Mouse (Mus musculus) kidney, adult 11 months (tissue): ENCODE data around the gene Pdk2.
A peak's percentile ranks its signal among the peaks of the same experiment; 100 is the strongest.

Experiments
- DNase-seq: peaks from one replicate; pipeline ENCODE4 v3.0.0; 2022

Pdk2 gene

DNA sequence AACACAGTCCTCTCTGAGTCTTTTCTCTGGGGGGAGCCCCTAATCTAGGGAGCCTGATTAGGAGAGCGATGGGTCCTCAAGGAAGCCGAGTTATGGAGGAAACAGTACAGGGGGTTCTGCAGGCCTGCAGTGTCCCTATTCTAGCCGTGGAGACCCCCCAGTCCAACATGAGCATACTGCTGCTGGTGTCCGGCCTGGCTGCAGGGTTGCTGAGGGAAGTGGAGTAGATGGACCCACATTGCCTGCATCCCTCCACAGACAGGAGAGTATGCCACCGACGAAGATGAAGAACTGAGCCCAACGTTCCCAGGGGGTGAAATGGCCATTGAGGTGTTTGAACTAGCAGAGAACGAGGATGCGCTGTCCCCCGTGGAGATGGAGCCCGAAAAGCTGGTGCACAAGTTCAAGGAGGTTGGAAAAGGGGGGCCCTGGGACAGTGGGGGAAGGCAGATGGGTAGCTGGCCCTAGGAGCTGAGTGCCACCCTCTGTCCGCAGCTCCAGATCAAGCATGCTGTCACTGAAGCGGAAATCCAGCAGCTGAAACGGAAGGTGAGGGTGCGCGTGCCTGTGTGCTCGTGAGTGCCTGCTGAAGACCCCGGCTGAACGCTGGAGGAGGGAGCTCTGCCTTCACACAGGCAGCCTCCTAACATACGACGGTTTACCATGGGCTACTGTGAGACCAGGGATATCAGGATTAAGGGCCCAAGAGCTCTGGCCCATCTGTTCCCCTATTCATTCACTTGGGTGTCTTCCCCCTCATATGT, 39.4 kb downstream of the Pdk2 start:
- DNase-seq: no peak

DNA sequence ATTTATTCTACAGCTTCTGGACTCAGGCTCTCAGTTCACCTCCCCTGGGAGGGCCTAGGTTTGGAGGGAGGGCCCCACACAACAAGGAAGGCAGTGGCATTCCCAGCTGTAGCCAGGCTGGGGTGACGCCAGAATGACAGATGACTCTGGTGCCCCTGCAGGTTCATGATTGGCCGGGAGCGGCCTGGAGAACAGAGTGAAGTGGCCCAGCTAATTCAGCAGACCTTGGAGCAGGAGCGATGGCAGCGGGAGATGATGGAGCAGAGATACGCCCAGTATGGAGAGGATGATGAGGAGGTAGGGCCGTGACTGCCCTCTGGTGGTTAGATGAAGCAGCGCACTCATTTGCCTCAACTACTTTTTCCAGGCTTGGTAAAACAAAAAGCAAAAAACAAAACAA, 40.1 kb downstream of the Pdk2 start:
- peak; percentile 70 for DNase-seq

DNA sequence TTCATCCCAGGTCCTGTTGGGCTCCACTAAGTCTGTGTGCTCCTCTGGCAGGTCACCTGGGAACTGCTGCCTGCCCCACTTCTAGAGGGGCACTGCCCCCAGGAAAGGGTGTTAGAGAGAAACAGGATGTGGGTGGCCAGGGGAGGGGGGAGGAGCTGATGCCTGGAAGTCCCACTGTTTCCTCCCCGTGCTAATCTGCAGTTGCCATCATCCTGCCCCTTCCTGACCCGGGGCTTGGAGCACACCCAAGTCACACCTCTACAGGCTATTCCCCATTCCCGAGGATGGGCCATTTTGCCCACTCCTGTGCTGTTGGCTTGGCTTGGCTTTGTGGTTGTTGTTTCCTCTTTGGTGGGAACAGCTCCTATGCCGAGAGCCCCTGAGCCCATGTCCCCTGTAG, 40.6 kb downstream of the Pdk2 start:
- DNase-seq: peak; percentile 66

DNA sequence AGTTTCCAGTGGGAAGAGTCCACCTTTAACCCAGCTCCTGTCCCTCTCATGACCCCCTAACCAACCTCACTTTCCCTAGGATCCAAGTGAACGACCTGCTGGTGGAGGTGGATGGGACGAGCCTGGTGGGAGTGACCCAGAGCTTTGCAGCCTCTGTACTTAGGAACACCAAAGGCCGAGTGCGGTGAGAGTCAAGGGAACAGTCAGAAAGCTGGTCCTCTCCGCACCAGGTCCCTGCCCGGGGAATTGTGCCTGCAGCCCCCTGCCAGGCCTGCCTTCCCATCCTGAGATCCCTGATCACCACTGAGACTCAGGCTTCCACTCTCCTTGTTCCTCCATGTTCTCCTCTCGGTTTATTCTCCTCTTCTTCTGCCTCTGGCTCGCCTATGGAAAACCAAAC, 41.0 kb downstream of the Pdk2 start:
- DNase-seq: no peak

DNA sequence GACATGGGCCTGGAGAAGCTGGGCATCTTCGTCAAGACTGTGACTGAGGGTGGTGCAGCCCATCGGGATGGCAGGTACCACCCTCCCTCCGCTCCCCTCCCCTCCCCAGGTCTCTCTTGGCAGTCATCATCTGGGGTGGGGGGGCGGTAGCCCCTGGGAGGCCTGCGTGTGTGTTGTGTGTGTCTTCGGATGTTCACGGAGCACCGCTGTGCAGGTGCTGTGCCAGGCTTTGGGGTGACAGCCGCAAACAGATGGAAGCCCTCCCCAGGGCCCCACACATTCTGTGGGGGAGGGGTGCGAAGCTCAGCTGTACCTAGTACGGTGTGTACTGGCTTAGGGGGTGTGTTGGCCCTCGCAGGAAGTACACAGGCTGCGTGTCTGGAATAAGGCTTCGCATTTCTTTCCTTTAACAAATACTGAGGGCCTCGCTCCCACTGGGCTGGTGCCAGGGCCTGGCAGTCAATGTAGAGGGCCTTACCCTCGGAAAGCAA, 43.1 kb downstream of the Pdk2 start:
- no peak for DNase-seq

DNA sequence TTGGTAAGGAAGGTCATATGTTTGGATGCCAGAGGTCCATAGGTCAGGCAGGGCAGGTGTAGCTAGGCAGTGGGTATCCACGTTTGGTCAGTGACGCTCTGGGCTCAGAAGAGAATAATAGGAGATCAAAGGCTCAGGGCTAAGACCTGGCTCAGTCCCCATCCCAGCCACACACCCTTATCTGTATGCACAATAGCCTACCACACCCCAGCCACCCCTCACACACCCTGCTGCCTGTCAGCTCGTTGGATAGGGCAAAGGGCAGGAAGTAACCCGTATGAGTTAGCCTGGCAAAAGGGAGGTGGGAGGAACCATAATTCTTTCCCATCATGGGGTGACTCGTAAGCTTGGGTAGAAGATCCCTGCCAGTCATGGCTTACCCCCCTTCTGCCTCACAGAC, 43.6 kb downstream of the Pdk2 start:
- no peak for DNase-seq

DNA sequence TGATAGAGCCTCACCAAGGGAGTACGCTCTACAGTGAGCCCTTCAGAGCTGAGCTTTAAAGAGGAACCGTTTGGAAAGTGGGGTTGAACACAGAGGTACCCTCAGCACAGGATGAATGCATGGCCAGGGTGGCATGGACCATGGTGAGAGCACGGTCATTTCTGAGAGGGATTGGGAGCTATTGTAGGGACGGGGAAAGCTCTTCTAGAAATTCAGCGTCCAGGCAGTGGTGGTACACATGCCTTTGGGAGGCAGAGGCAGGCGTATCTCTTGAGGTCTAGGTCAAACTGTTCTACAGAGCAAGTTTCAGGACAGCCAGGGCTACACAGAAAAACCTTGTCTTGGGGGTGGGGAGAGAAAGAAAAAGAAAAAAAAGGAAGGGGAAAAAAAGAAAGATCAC, 44.2 kb downstream of the Pdk2 start:
- no peak for DNase-seq

DNA sequence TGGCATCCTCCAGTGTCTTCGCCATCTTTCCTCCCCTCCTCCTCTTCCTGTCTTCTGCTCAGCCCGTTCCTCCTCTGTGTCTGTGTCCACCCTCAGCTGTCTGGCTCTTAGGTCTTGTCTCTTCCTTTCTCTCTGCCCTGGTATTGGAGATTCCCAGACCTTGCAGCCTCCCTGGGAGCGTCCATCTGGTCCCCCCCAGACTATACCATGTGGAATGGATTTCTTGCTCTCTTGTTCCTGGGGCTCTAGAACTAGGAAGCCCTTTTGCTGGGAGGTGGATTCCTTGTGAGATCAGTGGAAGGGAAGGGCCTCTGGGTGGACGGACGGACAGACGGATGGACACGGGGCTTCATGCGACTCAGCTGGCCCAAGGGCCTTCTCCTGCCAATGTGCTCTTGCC, 45.1 kb downstream of the Pdk2 start:
- DNase-seq: no peak

DNA sequence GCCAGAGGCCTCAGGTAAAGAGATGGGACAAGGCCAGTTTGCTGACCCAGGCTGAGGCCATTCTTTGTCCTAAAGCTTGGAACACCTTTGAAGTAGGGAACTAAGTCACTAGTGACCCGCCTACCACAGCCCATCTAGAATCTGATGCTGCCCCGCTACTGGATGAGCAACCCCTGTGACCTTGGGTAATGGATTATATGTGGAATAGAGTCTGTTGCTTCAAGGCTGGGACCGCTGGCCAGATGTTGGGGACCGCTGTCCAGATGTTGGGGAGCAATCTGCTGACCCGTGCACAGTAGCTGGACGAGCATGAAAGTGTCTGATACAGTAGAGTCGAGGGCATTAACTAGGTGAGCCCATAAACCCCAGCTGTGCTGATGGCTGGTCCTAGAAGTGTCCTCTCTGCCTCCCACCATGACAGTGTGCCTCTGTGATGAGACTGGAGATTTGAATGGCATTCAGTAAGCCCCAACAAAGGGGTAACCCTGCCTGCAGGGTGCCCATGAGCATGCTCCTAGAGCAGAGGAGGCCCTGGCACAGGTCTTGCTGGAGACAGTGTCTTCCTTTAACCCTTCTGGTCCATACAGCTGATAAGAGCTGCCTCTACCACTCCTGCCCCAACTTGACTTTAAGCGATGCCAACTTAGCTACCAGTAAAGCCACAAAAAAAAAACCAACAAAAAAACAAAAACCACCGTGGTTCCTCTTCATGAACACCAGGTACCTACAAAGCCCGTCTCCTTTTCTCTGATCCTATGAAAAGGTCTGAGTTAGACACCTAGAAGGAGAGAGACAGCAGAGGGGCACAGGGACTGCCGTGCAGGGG, 46.0 kb downstream of the Pdk2 start:
- DNase-seq: no peak

DNA sequence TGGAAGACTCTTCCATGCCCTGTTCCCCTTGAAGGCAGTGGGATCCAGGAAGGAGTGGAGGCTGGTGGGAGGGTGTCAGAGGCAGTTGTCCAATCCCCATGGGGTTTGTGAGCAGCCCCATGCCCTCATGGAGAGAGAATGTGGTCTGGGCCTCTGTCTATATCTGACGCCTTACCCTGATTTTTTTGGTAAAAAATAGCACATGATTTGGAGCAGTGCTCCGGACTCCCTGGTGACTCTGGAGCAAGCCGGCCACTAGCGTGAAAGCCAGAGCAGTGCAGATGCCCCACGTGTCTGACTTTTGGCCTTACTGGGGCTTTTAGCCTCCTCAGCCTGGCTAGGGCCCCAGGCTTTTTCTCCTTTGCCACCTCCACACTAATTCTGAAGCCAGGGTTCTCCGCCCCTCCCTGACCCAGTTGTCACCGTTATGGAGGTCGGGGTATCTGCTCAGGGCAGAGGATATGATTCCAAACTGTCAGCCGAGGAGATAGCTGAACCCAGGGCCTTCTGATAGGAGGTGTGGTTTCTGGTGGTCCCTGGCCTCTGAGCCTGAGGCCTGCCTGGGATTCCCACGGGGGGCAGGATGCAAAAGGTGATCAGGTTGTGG, 46.8 kb downstream of the Pdk2 start:
- DNase-seq: no peak

DNA sequence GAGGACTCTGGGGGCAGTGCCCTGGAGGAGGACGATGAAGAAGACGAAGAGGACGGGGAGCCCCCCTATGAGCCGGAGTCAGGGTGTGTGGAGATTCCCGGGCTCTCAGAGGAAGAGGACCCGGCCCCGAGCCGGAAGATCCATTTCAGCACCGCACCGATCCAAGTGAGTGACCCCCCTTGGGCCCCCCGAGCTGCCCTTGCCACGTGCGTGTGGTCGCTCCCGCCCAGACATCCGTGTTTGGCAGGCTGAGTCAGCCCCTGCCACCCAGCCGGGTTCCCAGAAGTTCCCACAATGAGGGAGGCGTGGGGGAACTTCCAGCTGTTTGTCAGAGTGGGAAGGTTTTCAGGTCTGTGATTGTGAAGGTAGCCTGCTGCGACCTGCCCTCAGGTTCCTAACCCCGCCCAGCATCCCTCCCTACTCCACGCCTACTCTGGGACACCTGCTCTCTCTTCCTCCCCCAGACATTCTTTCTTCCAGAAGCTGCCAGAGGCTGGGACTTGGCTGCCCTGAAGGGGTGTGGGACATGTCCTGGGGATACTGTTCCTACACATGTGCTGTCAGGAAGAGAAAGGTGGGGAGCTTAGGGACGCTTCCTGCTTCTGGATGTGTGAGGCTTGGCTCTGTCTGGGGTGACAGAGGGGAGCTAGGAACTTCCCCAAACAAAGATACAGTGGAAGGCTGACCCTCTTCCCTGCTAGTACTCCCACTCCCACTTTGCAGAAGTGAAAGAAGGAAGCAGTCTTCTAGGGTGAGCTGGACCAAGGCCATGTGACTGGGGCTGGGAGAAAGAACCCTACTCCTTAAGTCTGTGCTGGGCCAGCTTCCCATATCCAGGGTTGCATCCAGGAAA, 48.2 kb downstream of the Pdk2 start:
- DNase-seq: peak; percentile 72

DNA sequence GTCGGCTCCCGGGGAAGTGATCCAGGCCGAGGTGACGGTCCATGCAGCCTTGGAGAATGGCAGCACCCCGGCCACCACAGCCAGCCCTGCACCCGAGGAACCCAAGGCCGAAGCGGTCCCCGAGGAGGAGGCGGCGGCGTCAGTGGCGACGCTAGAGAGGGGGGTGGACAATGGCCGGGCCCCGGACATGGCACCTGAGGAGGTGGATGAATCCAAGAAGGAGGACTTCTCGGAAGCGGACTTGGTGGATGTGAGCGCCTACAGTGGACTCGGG, 48.7 kb downstream of the Pdk2 start:
- DNase-seq: no peak

DNA sequence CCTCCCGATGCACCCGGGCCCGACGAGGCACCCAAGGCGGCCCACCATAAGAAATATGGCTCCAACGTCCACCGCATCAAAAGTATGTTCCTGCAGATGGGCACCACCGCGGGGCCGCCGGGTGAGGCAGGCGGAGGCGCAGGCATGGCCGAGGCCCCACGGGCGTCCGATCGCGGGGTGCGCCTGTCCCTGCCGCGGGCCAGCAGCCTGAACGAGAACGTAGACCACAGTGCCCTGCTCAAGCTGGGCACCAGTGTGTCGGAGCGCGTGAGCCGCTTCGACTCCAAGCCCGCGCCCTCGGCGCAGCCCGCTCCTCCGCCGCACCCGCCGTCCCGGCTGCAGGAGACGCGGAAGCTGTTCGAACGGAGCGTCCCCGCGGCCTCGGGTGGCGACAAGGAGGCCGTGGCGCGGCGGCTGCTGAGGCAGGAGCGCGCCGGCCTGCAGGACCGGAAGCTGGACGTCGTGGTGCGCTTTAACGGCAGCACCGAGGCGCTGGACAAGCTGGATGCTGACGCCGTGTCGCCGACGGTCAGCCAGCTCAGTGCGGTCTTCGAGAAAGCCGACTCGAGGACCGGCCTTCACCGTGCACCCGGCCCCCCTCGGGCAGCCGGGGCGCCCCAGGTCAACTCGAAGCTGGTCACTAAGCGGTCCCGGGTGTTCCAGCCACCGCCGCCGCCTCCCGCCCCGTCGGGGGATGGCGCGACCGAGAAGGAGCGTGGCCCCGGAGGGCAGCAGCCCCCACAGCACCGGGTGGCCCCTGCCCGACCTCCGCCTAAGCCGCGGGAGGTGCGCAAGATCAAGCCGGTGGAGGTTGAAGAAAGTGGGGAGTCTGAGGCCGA, 49.3 kb downstream of the Pdk2 start:
- DNase-seq: no peak

DNA sequence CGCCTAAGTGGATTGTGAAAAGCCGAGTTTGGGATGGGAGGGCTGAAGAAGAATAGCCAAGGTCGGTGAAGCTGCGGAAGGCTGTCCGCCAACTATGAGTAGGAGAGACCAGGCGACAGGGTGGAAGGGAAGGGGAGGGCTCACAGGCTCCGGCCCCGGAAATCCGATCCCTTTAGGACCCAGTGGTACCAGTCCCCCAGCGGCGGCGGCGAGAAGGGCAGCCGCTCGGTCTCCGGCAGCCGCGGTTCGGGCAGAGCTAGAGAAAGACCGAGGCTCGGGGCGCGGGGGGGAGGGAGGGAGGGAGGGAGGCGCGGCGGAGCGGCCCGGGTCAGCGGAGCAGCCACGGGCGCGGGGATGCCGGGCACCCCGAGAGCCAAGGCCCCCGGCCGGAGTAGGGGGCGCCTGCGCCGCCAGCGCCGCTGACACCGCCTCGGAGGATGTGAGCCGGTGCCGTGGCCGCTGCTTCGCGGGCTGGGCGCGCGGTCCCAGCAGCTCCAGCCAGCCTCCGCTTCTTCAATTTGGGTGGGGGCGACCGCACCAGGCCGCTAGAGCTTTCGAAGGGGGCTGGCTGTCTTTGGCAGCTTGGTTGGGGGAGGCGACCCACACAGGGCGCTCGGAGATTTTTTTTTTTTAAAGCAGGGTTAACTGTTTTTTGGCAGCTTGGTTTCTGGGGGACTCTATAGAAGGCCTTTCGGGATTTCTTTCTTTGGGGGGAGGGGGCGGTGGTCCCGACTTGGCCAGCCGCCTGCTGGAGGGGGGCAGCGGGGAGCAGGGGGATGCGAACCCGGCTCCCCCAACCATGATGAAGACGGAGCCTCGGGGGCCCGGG, 50.2 kb downstream of the Pdk2 start, which contains the start of gene Ppp1r9b:
TSS of gene Ppp1r9b (plus strand) at position 287 of the 829 bp plus-strand sequence.
- DNase-seq: peak; percentile 90

DNA sequence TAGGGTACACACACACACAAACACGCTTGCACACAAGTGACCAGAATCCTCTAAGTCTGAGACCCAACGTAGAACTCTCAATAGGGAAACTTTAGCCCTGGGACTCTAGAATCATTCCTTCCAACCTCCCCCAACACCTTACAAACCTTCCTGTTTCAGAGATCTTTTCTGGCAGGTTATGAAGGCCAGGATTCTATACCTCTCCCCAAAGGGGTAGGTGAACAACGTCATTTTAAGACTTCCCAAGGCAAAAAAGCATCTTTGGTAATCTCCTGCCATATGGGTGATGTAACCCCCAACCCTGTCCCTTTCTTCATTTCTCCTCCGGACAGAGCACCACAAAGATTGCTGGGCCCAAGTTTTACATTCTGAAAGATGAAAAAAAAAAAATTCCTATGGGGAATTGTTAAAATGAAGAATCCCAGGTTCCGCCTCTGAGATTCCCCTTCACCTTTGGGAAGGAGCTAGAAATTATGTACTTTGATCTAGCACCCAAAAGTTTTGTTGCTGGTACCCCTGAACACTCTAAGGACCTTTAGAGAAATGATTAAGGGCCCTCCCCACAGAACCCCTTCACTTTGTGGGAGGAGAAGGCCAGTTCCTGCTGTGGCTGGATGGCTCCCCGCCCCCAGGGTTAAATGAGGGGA, 50.9 kb downstream of the Pdk2 start:
- DNase-seq: no peak

DNA sequence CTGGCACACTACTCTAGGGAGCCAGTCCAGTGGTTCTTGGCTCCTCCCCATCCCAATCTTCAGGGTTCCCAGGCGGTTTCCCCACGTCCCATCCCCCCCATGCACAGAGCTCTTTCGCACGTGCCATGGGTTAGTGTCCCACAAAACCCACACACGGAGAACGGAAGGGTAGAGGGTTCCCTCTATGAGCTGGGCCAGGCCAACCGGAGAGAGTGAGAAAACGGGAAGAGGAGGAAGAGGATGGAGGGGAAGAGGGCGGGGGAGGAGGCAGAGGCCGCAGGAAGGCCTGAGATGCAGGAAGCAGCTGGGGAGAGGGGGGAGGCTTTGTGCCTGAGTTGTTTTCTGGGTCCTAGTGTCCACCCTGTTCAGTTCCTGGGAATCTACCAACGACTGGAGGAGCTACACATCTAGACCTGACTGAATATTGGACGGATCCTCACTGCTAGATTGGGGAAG, 51.6 kb downstream of the Pdk2 start:
- DNase-seq: peak; percentile 84

DNA sequence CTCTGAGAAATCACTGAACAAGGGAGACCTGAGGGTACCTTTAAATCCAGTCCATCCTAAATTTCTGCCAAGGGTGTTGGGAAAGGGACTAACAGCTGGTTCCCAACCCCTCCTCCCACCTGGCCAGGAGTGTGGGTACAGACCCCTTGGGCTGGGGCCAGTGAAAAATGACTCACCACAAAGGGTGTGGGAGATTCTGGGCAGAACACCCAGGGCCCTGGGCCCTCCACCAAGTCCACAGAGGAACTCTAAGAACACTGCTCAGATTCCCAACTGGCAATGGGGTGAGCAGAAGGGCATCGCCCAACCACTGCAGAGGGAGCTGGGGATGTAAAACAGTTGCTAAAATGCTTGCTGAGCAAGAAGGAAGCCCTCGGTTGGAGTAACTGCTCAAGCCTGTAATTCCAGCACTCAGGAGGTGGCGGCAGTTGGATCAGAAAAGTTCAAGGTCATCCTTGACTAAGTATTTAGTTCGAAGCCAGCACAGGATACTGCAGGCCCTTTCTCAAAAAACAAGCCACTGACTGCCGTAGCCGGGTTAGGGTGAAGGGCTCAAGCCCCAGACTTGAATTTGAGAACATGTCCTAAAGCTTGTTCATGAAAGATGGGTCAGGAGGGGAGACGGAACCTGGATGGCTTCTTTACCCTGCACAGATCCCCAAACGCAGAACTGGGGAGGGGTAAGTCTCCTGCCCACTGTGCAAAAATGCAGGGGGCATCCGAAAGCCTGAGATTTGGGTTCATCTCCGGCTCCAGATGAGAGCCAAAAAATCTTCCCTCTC, 52.2 kb downstream of the Pdk2 start:
- DNase-seq: no peak

DNA sequence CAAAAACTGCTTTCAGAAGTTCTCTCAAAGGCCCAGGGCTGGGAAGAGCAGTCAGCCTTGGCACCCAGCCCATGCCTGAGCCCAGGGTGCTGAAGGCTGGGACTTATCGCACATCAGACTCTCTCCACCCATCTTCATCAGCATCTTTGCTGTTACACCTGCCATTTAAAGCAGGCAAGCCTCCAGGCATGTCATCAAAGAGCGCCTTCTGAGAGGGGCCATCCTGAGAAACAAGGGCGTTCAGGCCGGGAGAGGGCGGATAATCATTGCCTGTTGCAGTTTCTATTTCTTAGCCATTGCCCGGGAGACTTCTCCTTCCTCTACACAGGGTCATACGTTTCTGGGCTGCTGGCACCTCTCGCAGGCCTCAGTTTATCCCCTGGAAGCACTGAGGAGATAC, 53.3 kb downstream of the Pdk2 start:
- DNase-seq: no peak

DNA sequence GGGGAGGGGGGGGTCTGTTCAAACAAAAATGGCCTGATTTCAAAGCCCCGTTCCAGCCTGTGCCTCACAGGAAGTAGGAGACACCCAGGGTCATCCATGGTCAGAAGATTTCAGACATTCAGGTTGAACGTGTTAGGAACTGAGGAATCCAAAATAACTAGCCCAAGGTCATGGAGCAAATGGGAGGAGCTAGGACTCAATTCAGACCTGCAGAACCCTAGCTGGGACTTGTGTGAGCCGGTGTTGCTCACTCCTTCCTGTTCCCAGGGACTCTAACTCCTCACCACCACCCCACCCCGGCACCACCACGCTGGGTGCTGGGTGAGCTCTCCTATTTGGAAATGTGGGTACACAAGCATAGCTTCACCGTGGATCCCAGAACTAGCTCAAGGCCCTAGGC, 53.8 kb downstream of the Pdk2 start:
- DNase-seq: no peak

DNA sequence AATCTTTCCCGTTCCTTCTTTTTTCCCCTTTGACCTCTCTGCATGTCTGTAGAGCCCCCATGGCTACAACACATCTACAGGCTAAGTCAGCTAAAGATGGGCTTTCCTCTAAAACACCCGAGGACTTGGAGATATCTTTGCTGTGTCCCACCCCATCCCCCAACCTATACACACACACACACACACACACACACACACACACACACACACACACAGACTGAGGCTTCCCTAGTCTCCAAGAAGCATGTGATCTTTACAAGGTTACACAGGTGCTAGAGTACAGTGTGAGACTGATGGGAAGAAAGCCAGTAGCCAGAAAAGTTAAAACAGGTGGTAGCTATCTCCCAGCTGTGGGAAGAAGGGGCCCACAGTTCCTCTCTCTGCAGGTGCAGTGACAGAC, 54.7 kb downstream of the Pdk2 start:
- no peak for DNase-seq
